Mouse (Mus musculus) brain, embryonic 14.5 days (tissue): ENCODE results near the gene Dgkd. TPM values are rescaled to one million over a fixed set of nuclear protein-coding genes. Genes with fewer than 3 reads are reported as not detected.
A peak's percentile ranks its signal among the peaks of the same experiment; 100 is the strongest.

ENCODE experiments used
- DNase-seq: peaks from one replicate; pipeline ENCODE4 v3.0.0-alpha.2; 2011; ENCODE audit warnings: low read depth
- CTCF ChIP-seq: fragments of 200-500 bp; IDR thresholded peaks from 2 replicates; pipeline ENCODE4 v1.5.1; 2012; ENCODE audit warnings: inconsistent platforms, mild to moderate bottlenecking, moderate library complexity, borderline replicate concordance; ENCODE audit not compliant: insufficient read depth, insufficient read length; ENCODE audit errors: extremely low read depth
- POLR2A ChIP-seq: fragments of 200-500 bp; IDR thresholded peaks from 2 replicates; pipeline ENCODE4 v1.6.1; 2012; ENCODE audit warnings: mild to moderate bottlenecking, inconsistent platforms, borderline replicate concordance; ENCODE audit not compliant: poor library complexity, insufficient read depth, insufficient read length, severe bottlenecking; ENCODE audit errors: extremely low read depth
- polyA plus RNA-seq: library from polyadenylated mRNA; depleted of rRNA; stranded (reverse); fragments of >200 nt; gene quantifications from 2 replicates; pipeline ENCODE4 v1.2.3, GENCODE M21; 2012

Dgkd gene
- polyA plus RNA-seq, 1 experiment = 54.6 TPM

- TF ChIP-seq CTCF (no peak), POLR2A (no peak)
- peak; percentile 3 for DNase-seq
Measured at GRCm38 (mm10) chr1:87828185-87828584, 24.9 kb upstream of the Dgkd start.

GRCm38 (mm10) chr1:87828926-87829580 lies 24.0 kb upstream of the Dgkd start:
- no peak for TF ChIP-seq CTCF
- peak; percentile 35 for DNase-seq

DNA sequence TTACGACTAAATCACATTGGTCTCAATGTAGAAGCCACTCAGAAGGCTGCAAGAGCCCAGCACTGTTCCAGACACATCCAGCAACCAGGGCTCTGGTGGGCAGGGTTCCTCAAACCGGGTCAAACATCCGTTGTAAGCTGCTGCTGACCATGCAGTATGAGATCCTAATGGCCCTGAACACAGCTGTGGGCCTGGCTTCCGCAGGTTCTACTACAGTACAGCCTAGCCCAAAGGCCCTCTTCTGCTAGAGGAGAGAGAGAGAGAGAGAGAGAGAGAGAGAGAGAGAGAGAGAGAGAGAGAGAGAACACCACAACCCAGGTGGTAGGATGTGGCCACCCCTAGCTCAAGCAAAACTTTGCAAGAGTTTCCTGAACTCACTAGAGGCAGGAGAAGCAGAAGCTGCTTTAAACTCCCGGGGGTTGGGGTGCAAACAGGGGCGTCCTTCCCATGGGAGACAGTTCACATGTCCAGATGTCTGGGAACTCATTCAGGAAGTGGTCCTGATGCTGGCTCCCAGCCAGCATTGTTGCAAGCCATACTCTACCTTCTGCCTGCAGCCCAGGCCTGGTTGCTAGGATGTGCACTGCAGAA lies 23.4 kb upstream of the Dgkd start:
- TF ChIP-seq CTCF = no peak
- TF ChIP-seq POLR2A = no peak
- DNase-seq = peak; percentile 5

DNA sequence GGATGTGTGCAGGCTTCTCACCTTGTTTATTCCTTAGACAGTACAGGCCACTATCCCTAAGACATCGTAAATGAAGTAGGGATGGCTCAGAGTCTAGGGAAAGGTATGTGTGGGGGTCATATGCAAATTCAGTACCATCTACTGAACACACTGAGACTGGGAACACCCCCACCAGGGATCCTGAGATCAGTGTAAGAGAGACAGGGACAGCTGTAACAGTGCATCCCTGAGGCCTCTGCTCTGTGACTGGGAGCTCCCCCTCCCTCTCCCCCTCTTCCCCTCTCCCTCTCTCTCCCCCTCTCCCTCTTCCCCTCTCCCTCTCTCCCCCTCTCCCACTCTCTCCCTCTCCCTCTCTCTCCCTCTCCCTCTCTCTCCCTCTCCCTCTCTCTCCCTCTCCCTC lies 16.6 kb upstream of the Dgkd start:
- DNase-seq = no peak
- no peak for TF ChIP-seq POLR2A
- no peak for TF ChIP-seq CTCF

DNA sequence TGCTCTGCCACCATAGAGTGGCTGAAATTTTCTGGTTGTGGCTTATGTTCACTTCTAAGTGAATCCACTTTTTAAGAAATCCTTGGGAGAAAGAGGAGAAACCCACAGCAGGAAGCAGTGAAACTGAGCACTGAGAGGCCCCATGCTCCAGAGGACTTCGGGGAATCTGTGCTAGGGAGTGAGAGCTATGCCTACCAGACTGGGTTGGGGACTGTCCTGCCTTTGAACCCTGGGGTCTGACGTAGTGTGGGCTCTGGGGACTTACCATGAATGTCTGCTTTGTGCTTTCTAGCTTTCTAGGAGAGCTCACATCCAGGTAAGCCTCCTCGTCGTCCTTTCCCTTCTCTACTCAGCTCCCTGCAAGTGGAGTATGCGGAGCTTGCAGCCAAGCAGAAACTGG lies 16.1 kb upstream of the Dgkd start:
- DNase-seq = no peak
- TF ChIP-seq POLR2A (no peak), CTCF (no peak)

DNA sequence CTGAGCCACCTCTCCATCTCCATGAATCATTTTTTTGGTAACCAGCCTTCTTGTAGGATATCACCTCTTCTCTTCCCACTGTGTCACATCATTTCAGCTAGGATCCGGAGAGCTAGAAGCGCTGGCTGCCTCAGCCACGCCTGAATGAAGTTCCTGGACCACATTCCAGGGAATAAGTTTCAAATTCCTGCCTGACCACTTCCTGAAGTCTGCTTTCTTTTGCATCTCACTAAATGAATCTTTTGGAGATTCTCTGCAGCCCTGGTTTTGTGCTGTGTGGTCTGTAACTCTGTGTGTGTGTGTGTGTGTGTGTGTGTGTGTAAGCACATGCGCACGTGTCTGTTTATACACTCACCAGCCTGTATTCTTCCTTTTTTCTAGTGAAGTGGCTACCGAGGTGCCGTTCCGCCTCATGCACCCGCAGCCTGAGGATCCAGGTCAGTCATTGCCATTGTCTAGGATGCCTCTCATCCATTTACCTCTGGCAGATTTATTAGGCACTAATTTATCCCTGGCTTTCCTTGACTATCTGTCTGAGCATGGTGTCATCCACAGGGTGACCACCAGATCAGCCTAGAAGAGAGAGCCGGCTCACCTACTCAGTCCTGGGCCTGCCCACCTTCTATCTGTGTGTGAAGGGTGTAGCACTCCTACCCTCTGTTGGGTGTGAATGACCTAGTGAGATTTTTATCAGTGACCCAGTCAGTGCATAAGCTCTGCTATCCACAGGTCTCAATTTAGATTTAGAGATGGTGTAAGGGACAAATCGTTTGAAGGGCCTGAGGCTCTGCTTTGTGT lies 12.5 kb upstream of the Dgkd start:
- TF ChIP-seq POLR2A (no peak), CTCF (no peak)
- no peak for DNase-seq

DNA sequence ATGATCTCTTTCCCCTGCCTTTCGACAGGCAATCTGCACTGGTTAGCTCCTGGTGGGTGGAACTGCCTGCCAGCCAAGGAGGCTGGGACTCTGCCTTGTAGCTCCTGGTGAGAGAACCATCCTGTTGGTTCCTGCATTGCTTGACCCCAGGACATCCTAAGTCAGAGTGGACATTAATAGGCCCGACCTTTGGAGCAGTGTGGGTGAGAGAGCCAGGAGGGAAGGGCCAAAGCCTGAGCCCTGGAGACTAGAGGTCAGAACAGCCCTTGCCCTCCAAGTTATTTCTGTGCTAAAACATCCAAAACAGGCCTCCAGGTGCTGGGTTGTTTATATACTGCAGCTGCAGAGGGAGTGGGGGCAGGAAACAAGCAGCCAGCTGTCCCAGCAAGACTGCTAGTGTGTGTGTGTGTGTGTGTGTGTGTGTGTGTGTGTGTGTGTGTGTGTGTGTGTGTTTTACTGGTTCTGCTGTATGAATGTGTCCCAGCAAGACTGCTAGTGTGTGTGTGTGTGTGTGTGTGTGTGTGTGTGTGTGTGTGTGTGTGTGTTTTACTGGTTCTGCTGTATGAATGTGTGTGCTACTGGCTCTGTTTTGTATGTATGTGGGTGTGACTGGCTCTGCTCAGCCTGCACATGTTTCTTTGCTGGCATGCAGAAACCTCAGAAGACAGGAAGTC lies 6.1 kb upstream of the Dgkd start:
- TF ChIP-seq CTCF = no peak
- no peak for TF ChIP-seq POLR2A
- peak; percentile 36 for DNase-seq

DNA sequence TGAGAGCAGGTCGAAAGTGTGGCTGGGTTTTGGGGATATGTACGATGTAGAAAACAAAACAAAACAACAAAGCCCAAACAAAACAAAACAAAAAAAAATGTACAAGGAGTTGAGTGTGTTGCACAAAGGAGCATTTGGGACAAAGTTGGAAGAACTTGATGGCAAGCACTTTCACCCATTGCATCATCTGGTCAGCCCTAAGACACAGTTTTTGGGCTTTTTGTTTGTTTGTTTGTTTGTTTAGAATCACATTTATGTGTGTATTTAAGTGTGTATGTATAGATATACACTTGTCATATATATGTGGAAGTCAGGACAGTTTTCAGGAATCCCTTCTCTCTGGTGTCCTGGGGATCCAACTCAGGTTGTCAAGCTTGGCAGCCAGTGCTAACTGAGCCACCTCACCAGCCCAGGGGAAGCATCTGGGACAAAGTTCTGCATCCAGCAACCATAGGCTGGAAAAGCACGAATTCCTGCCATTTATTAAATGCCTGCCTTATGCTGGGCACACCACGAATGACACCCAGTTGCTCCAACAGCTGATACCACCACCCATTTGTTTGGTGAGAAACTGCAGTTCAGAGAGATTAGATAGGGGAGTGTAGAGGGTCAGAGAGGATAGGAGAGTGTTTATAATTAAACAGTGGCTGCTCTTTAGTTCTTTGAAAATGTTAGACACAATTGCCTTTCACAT lies 5.5 kb upstream of the Dgkd start:
- TF ChIP-seq CTCF = no peak
- TF ChIP-seq POLR2A = no peak
- no peak for DNase-seq

GRCm38 (mm10) chr1:87848237-87848996 lies 4.7 kb upstream of the Dgkd start:
- TF ChIP-seq CTCF (no peak), POLR2A (no peak)
- DNase-seq = peak; percentile 23

GRCm38 (mm10) chr1:87849278-87849677 lies 3.8 kb upstream of the Dgkd start:
- no peak for DNase-seq
- no peak for TF ChIP-seq POLR2A
- TF ChIP-seq CTCF = no peak

- no peak for DNase-seq
- TF ChIP-seq CTCF = no peak
- TF ChIP-seq POLR2A = no peak
Measured at GRCm38 (mm10) chr1:87851344-87851743, 1.7 kb upstream of the Dgkd start.
